Comparison of ENCODE assay signal across 1 mouse cellular context in genomic region chr11:62604123-62604706, GRCm38 (mm10).
TF ChIP-seq lines count a peak whose summit lies in the region.

No protein-coding gene starts in this region.

TF ChIP-seq in CH12.LX, 34 proteins besides CTCF, POLR2A, EP300 and RAD21 (continued from another document):
- TF ChIP-seq JUND (conservative IDR thresholded peaks at IDR 0.05; ENCODE audit: low read depth, low read length) (no peak), GABPA (IDR thresholded peaks at IDR 0.05; ENCODE audit: insufficient replicate concordance, low read depth, low read length) (no peak), ELF1 (IDR thresholded peaks at IDR 0.05; ENCODE audit: low read depth, low read length) (no peak), NELFE (IDR thresholded peaks at IDR 0.05; ENCODE audit: low read depth, low read length) (no peak)
